Mouse (Mus musculus): Measurements from ENCODE around the gene Pou5f1. TPM values are rescaled to one million over a fixed set of nuclear protein-coding genes. Genes with fewer than 3 reads are reported as not detected.

The Pou5f1 gene
- polyA plus RNA-seq, 1 experiment, result 0.50 TPM

- Histone ChIP-seq H3K27ac (ENCODE audit: control insufficient read depth, insufficient read depth, low read length) (no peak overlapping the region), H3K4me3 (ENCODE audit: control insufficient read depth, insufficient read depth, low read length) (peak overlapping the region; percentile 67)
- TF ChIP-seq POLR2A (IDR thresholded peaks at IDR 0.05; ENCODE audit: control insufficient read depth, extremely low read depth, insufficient read depth, low read length, poor library complexity), result no peak
Measured at GRCm38 (mm10) chr17:35517526-35517925, 11.7 kb downstream of the Pou5f1 start.

GRCm38 (mm10) chr17:35524354-35524753 is 18.5 kb downstream of the Pou5f1 start:
- Histone ChIP-seq H3K4me3 (ENCODE audit: control insufficient read depth, insufficient read depth, low read length) (no peak overlapping the region), H3K36me3 (ENCODE audit: control insufficient read depth, insufficient read depth, low read length) (no peaks in the 10 kb centered on the region), H3K4me1 (replicated peaks; ENCODE audit: control insufficient read depth, insufficient read depth, low read length) (peaks cover 14% of the 10 kb centered on the region), H3K27me3 (ENCODE audit: control insufficient read depth, insufficient read depth, low read length) (no peaks in the 10 kb centered on the region), H3K27ac (ENCODE audit: control insufficient read depth, insufficient read depth, low read length) (no peak overlapping the region)
- TF ChIP-seq CTCF (IDR thresholded peaks at IDR 0.05; ENCODE audit: borderline replicate concordance, control insufficient read depth, extremely low read depth, insufficient read depth, low read length, poor library complexity) (no peak), POLR2A (IDR thresholded peaks at IDR 0.05; ENCODE audit: control insufficient read depth, extremely low read depth, insufficient read depth, low read length, poor library complexity) (no peak)
- DNase-seq, result no peak
- WGBS, result 90% methylated on average over 9 of the region's 9 CpGs

More at GRCm38 (mm10) chr17:35517526-35517925, 11.7 kb downstream of the Pou5f1 start:
- H3K4me1 ChIP-seq (replicated peaks; ENCODE audit: control insufficient read depth, insufficient read depth, low read length), result peaks cover 20% of the 10 kb centered on the region
- H3K36me3 ChIP-seq (ENCODE audit: control insufficient read depth, insufficient read depth, low read length), result no peaks in the 10 kb centered on the region; the same call in 1 of the 2 replicates
- peak; percentile 10 for DNase-seq
- 23% methylated on average over 12 of the region's 12 CpGs for WGBS
- H3K27me3 ChIP-seq (ENCODE audit: control insufficient read depth, insufficient read depth, low read length), result no peaks in the 10 kb centered on the region

DNA sequence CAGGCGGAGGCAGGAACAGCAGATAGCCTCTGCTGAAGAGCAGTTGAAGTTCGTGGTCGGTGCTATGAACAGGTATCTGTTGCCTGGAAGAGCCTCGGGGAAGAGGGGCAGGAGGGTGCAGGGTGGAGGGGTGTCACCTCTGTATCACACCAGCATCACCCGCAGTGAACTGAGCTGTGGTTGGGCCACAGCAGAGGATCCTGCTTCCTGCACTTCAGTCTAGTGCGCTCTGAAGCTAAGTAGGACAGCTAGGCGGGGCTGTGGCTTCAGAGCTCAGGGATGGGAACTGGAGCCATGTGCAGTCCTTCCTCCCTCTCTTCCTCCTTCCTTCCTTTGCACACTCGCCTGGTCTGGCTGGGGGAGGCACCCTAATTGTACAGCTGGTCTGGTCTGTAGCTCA is 20.8 kb downstream of the Pou5f1 start:
- Histone ChIP-seq H3K27me3 (ENCODE audit: control insufficient read depth, insufficient read depth, low read length) (no peaks in the 10 kb centered on the region), H3K4me1 (replicated peaks; ENCODE audit: control insufficient read depth, insufficient read depth, low read length) (peaks cover 14% of the 10 kb centered on the region), H3K27ac (ENCODE audit: control insufficient read depth, insufficient read depth, low read length) (peak overlapping the region; percentile 14; the same call in 1 of the 2 replicates), H3K4me3 (ENCODE audit: control insufficient read depth, insufficient read depth, low read length) (no peak overlapping the region), H3K36me3 (ENCODE audit: control insufficient read depth, insufficient read depth, low read length) (no peaks in the 10 kb centered on the region)
- peak; percentile 48 for DNase-seq
- TF ChIP-seq CTCF (IDR thresholded peaks at IDR 0.05; ENCODE audit: borderline replicate concordance, control insufficient read depth, extremely low read depth, insufficient read depth, low read length, poor library complexity) (peak; percentile 11; the same call in 1 of the 2 replicates), POLR2A (IDR thresholded peaks at IDR 0.05; ENCODE audit: control insufficient read depth, extremely low read depth, insufficient read depth, low read length, poor library complexity) (no peak)
- 17% methylated on average over 8 of the region's 8 CpGs for WGBS

- TF ChIP-seq POLR2A (IDR thresholded peaks at IDR 0.05; ENCODE audit: control insufficient read depth, extremely low read depth, insufficient read depth, low read length, poor library complexity) (no peak), CTCF (IDR thresholded peaks at IDR 0.05; ENCODE audit: borderline replicate concordance, control insufficient read depth, extremely low read depth, insufficient read depth, low read length, poor library complexity) (no peak)
- Histone ChIP-seq H3K27me3 (ENCODE audit: control insufficient read depth, insufficient read depth, low read length) (no peaks in the 10 kb centered on the region), H3K4me3 (ENCODE audit: control insufficient read depth, insufficient read depth, low read length) (no peak overlapping the region), H3K36me3 (ENCODE audit: control insufficient read depth, insufficient read depth, low read length) (no peaks in the 10 kb centered on the region), H3K27ac (ENCODE audit: control insufficient read depth, insufficient read depth, low read length) (no peak overlapping the region), H3K4me1 (replicated peaks; ENCODE audit: control insufficient read depth, insufficient read depth, low read length) (peaks cover under 1% of the 10 kb centered on the region; the same call in 1 of the 2 replicates)
- no peak for DNase-seq
- WGBS, result 15% methylated on average over 3 of the region's 3 CpGs
Measured at GRCm38 (mm10) chr17:35532360-35532759, 26.5 kb downstream of the Pou5f1 start.

- Histone ChIP-seq H3K27me3 (ENCODE audit: control insufficient read depth, insufficient read depth, low read length) (no peaks in the 10 kb centered on the region), H3K36me3 (ENCODE audit: control insufficient read depth, insufficient read depth, low read length) (no peaks in the 10 kb centered on the region), H3K4me1 (replicated peaks; ENCODE audit: control insufficient read depth, insufficient read depth, low read length) (no peaks in the 10 kb centered on the region), H3K4me3 (ENCODE audit: control insufficient read depth, insufficient read depth, low read length) (no peak within 1 kb of the TSS), H3K27ac (ENCODE audit: control insufficient read depth, insufficient read depth, low read length) (no peak within 1 kb of the TSS)
- TF ChIP-seq POLR2A (IDR thresholded peaks at IDR 0.05; ENCODE audit: control insufficient read depth, extremely low read depth, insufficient read depth, low read length, poor library complexity) (no peak), CTCF (IDR thresholded peaks at IDR 0.05; ENCODE audit: borderline replicate concordance, control insufficient read depth, extremely low read depth, insufficient read depth, low read length, poor library complexity) (no peak)
- WGBS, result 41% methylated on average over 7 of the region's 7 CpGs
- DNase-seq, result no peak
Measured at GRCm38 (mm10) chr17:35532901-35533300, 27.1 kb downstream of the Pou5f1 start, which contains the start of gene Psors1c2. Gene Psors1c2, plus strand, starts transcription at chr17:35533201.

- Histone ChIP-seq H3K27me3 (ENCODE audit: control insufficient read depth, insufficient read depth, low read length) (no peaks in the 10 kb centered on the region), H3K36me3 (ENCODE audit: control insufficient read depth, insufficient read depth, low read length) (no peaks in the 10 kb centered on the region), H3K4me1 (replicated peaks; ENCODE audit: control insufficient read depth, insufficient read depth, low read length) (no peaks in the 10 kb centered on the region), H3K27ac (ENCODE audit: control insufficient read depth, insufficient read depth, low read length) (no peak overlapping the region), H3K4me3 (ENCODE audit: control insufficient read depth, insufficient read depth, low read length) (no peak overlapping the region)
- no peak for TF ChIP-seq POLR2A (IDR thresholded peaks at IDR 0.05; ENCODE audit: control insufficient read depth, extremely low read depth, insufficient read depth, low read length, poor library complexity)
- TF ChIP-seq CTCF (IDR thresholded peaks at IDR 0.05; ENCODE audit: borderline replicate concordance, control insufficient read depth, extremely low read depth, insufficient read depth, low read length, poor library complexity), result peak; percentile 19; the same call in 1 of the 2 replicates
- peak; percentile 80 for DNase-seq
- WGBS, result 7% methylated on average over 6 of the region's 6 CpGs
Measured at GRCm38 (mm10) chr17:35534343-35534742, 28.5 kb downstream of the Pou5f1 start.

DNA sequence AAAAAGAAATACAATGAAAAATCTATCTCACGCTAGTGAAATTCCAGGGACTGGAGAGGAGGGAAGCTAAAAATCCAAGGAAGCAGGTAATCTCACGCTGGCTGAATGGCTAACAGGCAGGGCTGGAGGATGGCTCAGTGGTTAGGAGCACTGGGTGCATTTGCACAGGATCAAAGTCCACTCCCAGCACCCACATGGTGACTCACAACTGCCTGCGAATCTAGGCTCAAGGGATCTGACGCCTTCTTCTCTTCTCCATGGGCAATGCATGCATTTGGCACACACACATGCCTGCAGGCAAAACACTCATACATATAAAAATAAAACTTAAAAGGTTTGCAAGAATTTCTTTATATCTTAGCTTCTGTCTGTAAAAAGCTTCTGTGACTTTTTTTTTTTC is 31.6 kb downstream of the Pou5f1 start:
- TF ChIP-seq POLR2A (IDR thresholded peaks at IDR 0.05; ENCODE audit: control insufficient read depth, extremely low read depth, insufficient read depth, low read length, poor library complexity) (no peak), CTCF (IDR thresholded peaks at IDR 0.05; ENCODE audit: borderline replicate concordance, control insufficient read depth, extremely low read depth, insufficient read depth, low read length, poor library complexity) (no peak)
- no peaks in the 10 kb centered on the region for H3K36me3 ChIP-seq (ENCODE audit: control insufficient read depth, insufficient read depth, low read length)
- 86% methylated on average over 4 of the region's 4 CpGs for WGBS
- no peaks in the 10 kb centered on the region for H3K4me1 ChIP-seq (replicated peaks; ENCODE audit: control insufficient read depth, insufficient read depth, low read length)
- H3K4me3 ChIP-seq (ENCODE audit: control insufficient read depth, insufficient read depth, low read length), result no peak overlapping the region
- H3K27ac ChIP-seq (ENCODE audit: control insufficient read depth, insufficient read depth, low read length), result no peak overlapping the region
- DNase-seq, result no peak
- no peaks in the 10 kb centered on the region for H3K27me3 ChIP-seq (ENCODE audit: control insufficient read depth, insufficient read depth, low read length)
